Mouse (Mus musculus): ENCODE measurements around the gene Tox4. TPM values are rescaled to one million over a fixed set of nuclear protein-coding genes. Genes with fewer than 3 reads are reported as not detected.

Tox4 gene
- total RNA-seq, 2 experiments from 2014 or later = 31.9 to 33.1 TPM

Other genes with a start within 250 kb of the Tox4 start
- gene Olfr221, start 236.7 kb upstream of the Tox4 start, total RNA-seq (2021) = not detected
- gene Hnrnpc, start 175.1 kb upstream of the Tox4 start, total RNA-seq (2021) = 10 to 100 TPM; 76.7 to 88.8 TPM
- gene Rpgrip1, start 168.4 kb upstream of the Tox4 start, total RNA-seq (2021) = under 1 TPM in 1 of 2 experiments, not detected in 1; 0.25 TPM
- 10 to 100 TPM; 15.7 to 16.1 TPM for gene Supt16, start 81.7 kb upstream of the Tox4 start, total RNA-seq (2021)
- gene Chd8, start 21.4 kb upstream of the Tox4 start, total RNA-seq (2021) = 10 to 100 TPM; 36.5 to 37.7 TPM
- 1 to 10 TPM; 3.7 to 5.0 TPM for gene Rab2b, start 399 bp downstream of the Tox4 start, total RNA-seq (2021)
- 10 to 100 TPM; 11.8 to 14.7 TPM for gene Mettl3, start 26.0 kb downstream of the Tox4 start, total RNA-seq (2021)
- 1 to 10 TPM; 1.9 to 2.4 TPM for gene Sall2, start 49.6 kb downstream of the Tox4 start, total RNA-seq (2021)
- gene Olfr1513, start 77.3 kb downstream of the Tox4 start, total RNA-seq (2021) = not detected
- gene Olfr1512, start 100.0 kb downstream of the Tox4 start, total RNA-seq (2021) = not detected
- gene Olfr1511, start 118.2 kb downstream of the Tox4 start, total RNA-seq (2021) = not detected
- gene Olfr1510, start 135.2 kb downstream of the Tox4 start, total RNA-seq (2021) = not detected
- not detected for gene Olfr1509, start 163.8 kb downstream of the Tox4 start, total RNA-seq (2021)
- gene Olfr1508, start 188.3 kb downstream of the Tox4 start, total RNA-seq (2021) = not detected
- gene Olfr1507, start 216.6 kb downstream of the Tox4 start, total RNA-seq (2021) = not detected